Mouse (Mus musculus) MEL (cell line): ENCODE measurements at regions not wholly inside any gene's neighbourhood (a gene's known extent, or its start where the extent isn't known, plus 50 kb on each side); places are given as distances from the start of the nearest gene placed in this dataset.

Experiments used
- DNase-seq: peaks from one replicate; pipeline ENCODE4 v3.0.0; 2011; ENCODE audit warnings: low read depth, low spot score
- H3K27ac ChIP-seq: 2 replicates; pipeline ENCODE4 v1.5.1; 2012; ENCODE audit warnings: low read depth, mild to moderate bottlenecking, control low read depth, low read length, moderate library complexity; ENCODE audit not compliant: control insufficient read depth
- H3K27me3 ChIP-seq, 2 experiments: fragments of 150-350 bp in 1 of 2; sonication (generic) in 1 of 2; 2 replicates each; pipeline ENCODE4 v1.6.1; 2012; ENCODE audit warnings: low read length in 2 of 2, mild to moderate bottlenecking in 2 of 2, improper control_type of control experiment in 1 of 2, moderate library complexity in 1 of 2; ENCODE audit not compliant: insufficient read depth in 2 of 2, control insufficient read depth in 1 of 2
- H3K36me3 ChIP-seq, 2 experiments: 2 replicates each; pipeline ENCODE4 v1.6.1; 2012 to 2014; ENCODE audit warnings: low read length in 2 of 2, improper control_type of control experiment in 1 of 2, inconsistent platforms in 1 of 2, mild to moderate bottlenecking in 1 of 2; ENCODE audit not compliant: insufficient read depth in 2 of 2, control insufficient read depth in 1 of 2
- H3K4me1 ChIP-seq, 2 experiments: fragments of 150-350 bp in 1 of 2; sonication (generic) in 1 of 2; 2 replicates each; pipeline ENCODE4 v1.6.1; 2012; ENCODE audit warnings: low read length in 2 of 2, improper control_type of control experiment in 1 of 2, mild to moderate bottlenecking in 1 of 2; ENCODE audit not compliant: insufficient read depth in 2 of 2, control insufficient read depth in 1 of 2
- H3K4me3 ChIP-seq, 2 experiments: fragments of 150-350 bp in 1 of 2; sonication (generic) in 1 of 2; 2 replicates each; pipeline ENCODE4 v1.5.1; 2012; ENCODE audit warnings: low read depth in 2 of 2, low read length in 2 of 2, mild to moderate bottlenecking in 2 of 2, moderate library complexity in 2 of 2, control low read depth in 1 of 2, improper control_type of control experiment in 1 of 2; ENCODE audit not compliant: control insufficient read depth in 1 of 2, insufficient read depth in 1 of 2
- H3K79me2 ChIP-seq: 2 replicates; pipeline ENCODE4 v1.6.1; 2012; ENCODE audit warnings: mild to moderate bottlenecking, low read length, moderate library complexity; ENCODE audit not compliant: control insufficient read depth, poor library complexity, insufficient read depth
- H3K9ac ChIP-seq: 2 replicates; pipeline ENCODE4 v1.6.1; 2012; ENCODE audit warnings: low read depth, mild to moderate bottlenecking, control low read depth, low read length, moderate library complexity; ENCODE audit not compliant: control insufficient read depth, poor library complexity, severe bottlenecking
- H3K9me3 ChIP-seq: fragments of 150-350 bp; sonication (generic); replicated peaks from 2 replicates; pipeline ENCODE4 v1.6.1; 2012; ENCODE audit warnings: mild to moderate bottlenecking, low read length, improper control_type of control experiment, moderate library complexity; ENCODE audit not compliant: insufficient read depth
- CHD1 ChIP-seq: IDR thresholded peaks from 2 replicates; pipeline ENCODE4 v1.6.1; 2012; ENCODE audit warnings: low read depth, mild to moderate bottlenecking, inconsistent platforms, low read length, improper control_type of control experiment
- CHD2 ChIP-seq: IDR thresholded peaks from 2 replicates; pipeline ENCODE4 v1.6.1; 2011; ENCODE audit warnings: low read length, improper control_type of control experiment
- GABPA ChIP-seq: IDR thresholded peaks from 2 replicates; pipeline ENCODE4 v1.6.1; 2012; ENCODE audit warnings: low read depth, mild to moderate bottlenecking, inconsistent platforms, low read length, improper control_type of control experiment, moderate library complexity
- MAFK ChIP-seq: IDR thresholded peaks from 2 replicates; pipeline ENCODE4 v1.6.1; 2011; ENCODE audit warnings: low read depth, mild to moderate bottlenecking, low read length, improper control_type of control experiment, borderline replicate concordance
- MAX ChIP-seq: IDR thresholded peaks from 2 replicates; pipeline ENCODE4 v1.6.1; 2011; ENCODE audit warnings: low read length, improper control_type of control experiment
- MXI1 ChIP-seq: IDR thresholded peaks from 2 replicates; pipeline ENCODE4 v1.6.1; 2011; ENCODE audit warnings: mild to moderate bottlenecking, low read depth, low read length, improper control_type of control experiment
- MYB ChIP-seq: IDR thresholded peaks from 2 replicates; pipeline ENCODE4 v1.6.1; 2011; ENCODE audit warnings: mild to moderate bottlenecking, low read depth, low read length, improper control_type of control experiment
- MYC ChIP-seq: IDR thresholded peaks from 2 replicates; pipeline ENCODE4 v1.6.1; 2011; ENCODE audit warnings: low read depth, mild to moderate bottlenecking, low read length, improper control_type of control experiment, moderate library complexity
- NELFE ChIP-seq: IDR thresholded peaks from 2 replicates; pipeline ENCODE4 v1.6.1; 2011; ENCODE audit warnings: low read depth, low read length, improper control_type of control experiment
- POLR2A ChIP-seq, 2 experiments: IDR thresholded peaks; 2 replicates each; pipeline ENCODE4 v1.6.1; 2011 to 2012; ENCODE audit warnings: low read length in 2 of 2, mild to moderate bottlenecking in 2 of 2, control low read depth in 1 of 2, improper control_type of control experiment in 1 of 2, low read depth in 1 of 2, moderate library complexity in 1 of 2; ENCODE audit not compliant: control insufficient read depth in 1 of 2, insufficient read depth in 1 of 2, poor library complexity in 1 of 2
- POLR2AphosphoS2 ChIP-seq: IDR thresholded peaks from 2 replicates; pipeline ENCODE4 v1.6.1; 2011; ENCODE audit warnings: low read length, improper control_type of control experiment
- TBP ChIP-seq: IDR thresholded peaks from 2 replicates; pipeline ENCODE4 v1.8.0; 2011; ENCODE audit warnings: low read depth, low read length, improper control_type of control experiment
- USF2 ChIP-seq, 2 experiments: IDR thresholded peaks; 2 replicates each; pipeline ENCODE4 v1.6.1; 2011 to 2012; ENCODE audit warnings: improper control_type of control experiment in 2 of 2, low read length in 2 of 2, borderline replicate concordance in 1 of 2, inconsistent platforms in 1 of 2, low read depth in 1 of 2, mild to moderate bottlenecking in 1 of 2; ENCODE audit not compliant: insufficient read depth in 1 of 2
- ZNF384 ChIP-seq: IDR thresholded peaks from 2 replicates; pipeline ENCODE4 v1.6.1; 2012; ENCODE audit warnings: low read depth, mild to moderate bottlenecking, inconsistent platforms, low read length, improper control_type of control experiment

DNA sequence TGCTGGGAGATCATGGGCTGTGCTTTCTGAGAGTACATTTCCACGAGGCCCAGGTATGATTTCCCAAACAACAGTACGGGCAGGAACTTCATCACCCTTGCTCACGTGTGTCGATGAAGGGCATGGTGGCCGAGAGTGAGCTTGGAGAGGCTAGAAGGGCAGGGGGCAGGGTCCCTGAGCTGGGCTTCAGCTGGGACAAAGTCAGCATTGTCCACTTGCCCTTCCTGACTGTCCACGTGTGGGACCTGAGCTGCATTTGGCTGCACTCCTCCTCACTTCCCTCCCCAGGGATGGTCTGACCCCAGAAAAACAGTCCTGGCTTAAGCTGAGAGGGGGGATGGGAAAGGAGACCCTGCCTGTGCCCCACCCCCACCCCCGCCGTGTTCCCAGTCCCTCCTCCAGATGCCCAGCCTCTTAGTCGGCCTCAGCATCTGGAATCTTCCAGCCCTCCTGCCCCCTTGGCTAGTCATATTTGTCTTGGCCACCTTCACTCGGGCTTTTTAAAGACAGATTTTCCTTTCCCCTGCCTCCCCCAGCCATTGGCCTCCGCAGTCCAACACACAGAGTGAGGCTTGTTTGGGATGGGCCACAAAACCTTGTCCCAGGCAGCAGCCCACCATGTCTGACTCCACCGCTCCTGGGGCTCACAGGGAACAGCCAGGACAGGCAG is 58.6 kb downstream of the Isg20 start:
- TF ChIP-seq CHD2 (no peak), MYB (no peak), MXI1 (no peak), NELFE (no peak), POLR2A (IDR thresholded peaks at IDR 0.05; ENCODE audit: control insufficient read depth in 1 of 2, insufficient read depth in 1 of 2, low read depth in 1 of 2, low read length in 2 of 2, poor library complexity in 1 of 2) (no peak), USF2 (IDR thresholded peaks at IDR 0.05; ENCODE audit: borderline replicate concordance in 1 of 2, insufficient read depth in 1 of 2, low read depth in 1 of 2, low read length in 2 of 2) (no peak), ZNF384 (no peak), CHD1 (no peak), MAFK (no peak), TBP (no peak)
- Histone ChIP-seq H3K4me3 (no peak overlapping the region), H3K36me3 (no peaks in the 10 kb centered on the region), H3K4me1 (no peaks in the 10 kb centered on the region), H3K27me3 (0 out of 4 replicates have a peak, but pooled peaks cover 0 to 2% of the 10 kb centered on the region in 2 experiments), H3K27ac (no peak overlapping the region), H3K79me2 (no peaks in the 10 kb centered on the region), H3K9ac (no peak overlapping the region), H3K9me3 (no peaks in the 10 kb centered on the region)
- no peak for DNase-seq

DNA sequence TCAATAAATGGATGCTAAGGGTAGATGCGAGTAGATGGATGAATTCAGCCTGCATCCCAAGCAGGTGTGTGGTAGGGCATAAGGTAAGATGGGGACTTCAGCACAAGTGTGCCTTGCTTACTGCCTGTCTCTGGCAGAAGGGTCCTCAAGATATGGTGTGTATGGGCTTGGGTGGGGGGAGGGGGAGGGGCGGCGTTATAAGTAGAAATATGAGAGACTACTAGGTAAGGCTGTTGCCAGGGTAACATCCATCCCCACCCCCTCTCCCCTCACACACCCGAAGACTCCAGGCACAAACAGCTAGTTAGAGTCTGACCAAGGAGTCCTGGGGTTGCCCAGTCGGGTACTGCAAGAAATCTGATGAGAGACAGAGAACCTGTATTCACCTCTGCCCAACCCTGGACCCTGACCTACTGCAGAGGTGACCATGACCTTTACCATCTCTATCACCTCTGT is 63.5 kb upstream of the Acan start:
- Histone ChIP-seq H3K36me3 (no peaks in the 10 kb centered on the region), H3K4me1 (no peaks in the 10 kb centered on the region), H3K27ac (no peak overlapping the region), H3K9me3 (no peaks in the 10 kb centered on the region), H3K27me3 (peaks cover 0 to 3% of the 10 kb centered on the region in 2 experiments; a peak in 2 of 4 replicates), H3K9ac (no peak overlapping the region), H3K4me3 (no peak overlapping the region), H3K79me2 (no peaks in the 10 kb centered on the region)
- TF ChIP-seq NELFE (no peak), GABPA (no peak), POLR2AphosphoS2 (no peak), MAX (no peak), MYC (no peak)
- no peak for DNase-seq
